Mouse (Mus musculus) forebrain, embryonic 11.5 days (tissue): Measurements from ENCODE around the gene Tiparp. TPM values are rescaled to one million over a fixed set of nuclear protein-coding genes. Genes with fewer than 3 reads are reported as not detected.

ENCODE experiments used
- ATAC-seq: fragments of 200-750 bp; cut with Nextera tagmentation; replicated peaks from 2 replicates; pipeline ENCODE4 v1.8.0; 2017; ENCODE audit warnings: moderate TSS enrichment; ENCODE audit not compliant: low FRiP score
- DNase-seq: peaks from one replicate; pipeline ENCODE4 v3.0.0-alpha.2; 2017; ENCODE audit warnings: low spot score
- H3K27ac ChIP-seq: fragments of 300-500 bp; sonication (generic); 2 replicates; pipeline ENCODE4 v1.5.1; 2014; ENCODE audit warnings: low read depth, low read length
- H3K27me3 ChIP-seq: fragments of 300-500 bp; sonication (generic); 2 replicates; pipeline ENCODE4 v1.6.1; 2014; ENCODE audit warnings: mild to moderate bottlenecking, low read length, mixed read lengths; ENCODE audit not compliant: control insufficient read depth, insufficient read depth
- H3K36me3 ChIP-seq: fragments of 300-500 bp; sonication (generic); 2 replicates; pipeline ENCODE4 v1.6.1; 2014; ENCODE audit warnings: mild to moderate bottlenecking, low read length, moderate library complexity, mixed read lengths; ENCODE audit not compliant: control insufficient read depth, insufficient read depth
- H3K4me1 ChIP-seq: fragments of 300-500 bp; sonication (generic); replicated peaks from 2 replicates; pipeline ENCODE4 v1.6.1; 2014; ENCODE audit warnings: low read length, mixed read lengths; ENCODE audit not compliant: control insufficient read depth, insufficient read depth
- H3K4me2 ChIP-seq: fragments of 300-500 bp; sonication (generic); 2 replicates; pipeline ENCODE4 v1.6.1; 2014; ENCODE audit warnings: low read depth, mild to moderate bottlenecking, low read length, moderate library complexity, mixed read lengths; ENCODE audit not compliant: severe bottlenecking
- H3K4me3 ChIP-seq: fragments of 300-500 bp; sonication (generic); 2 replicates; pipeline ENCODE4 v1.5.1; 2014; ENCODE audit warnings: low read depth, low read length
- H3K9ac ChIP-seq: fragments of 300-500 bp; sonication (generic); 2 replicates; pipeline ENCODE4 v1.6.1; 2014; ENCODE audit warnings: low read length
- H3K9me3 ChIP-seq: fragments of 300-500 bp; sonication (generic); 2 replicates; pipeline ENCODE4 v1.6.1; 2016; ENCODE audit warnings: low read length, mixed read lengths; ENCODE audit not compliant: control insufficient read depth
- WGBS: fragments of 180-500 bp; shearing (Covaris S2); extraction: QIAGEN DNeasy Blood & Tissue Kit; methylation state at CpG from one replicate; pipeline ENCODE4 v1.1.7; 2014; 5-methylcytosine and 5-hydroxymethylcytosine counted together
- polyA plus RNA-seq: library from polyadenylated mRNA; unstranded; fragments of >200 nt; fragmentation: Nextera tagmentation; extraction: Ambion mirVana; gene quantifications from 2 replicates; pipeline ENCODE4 v1.2.1, GENCODE M21; 2014

Gene Tiparp
- polyA plus RNA-seq, 1 experiment from 2014 or later, result 31.1 TPM

DNA sequence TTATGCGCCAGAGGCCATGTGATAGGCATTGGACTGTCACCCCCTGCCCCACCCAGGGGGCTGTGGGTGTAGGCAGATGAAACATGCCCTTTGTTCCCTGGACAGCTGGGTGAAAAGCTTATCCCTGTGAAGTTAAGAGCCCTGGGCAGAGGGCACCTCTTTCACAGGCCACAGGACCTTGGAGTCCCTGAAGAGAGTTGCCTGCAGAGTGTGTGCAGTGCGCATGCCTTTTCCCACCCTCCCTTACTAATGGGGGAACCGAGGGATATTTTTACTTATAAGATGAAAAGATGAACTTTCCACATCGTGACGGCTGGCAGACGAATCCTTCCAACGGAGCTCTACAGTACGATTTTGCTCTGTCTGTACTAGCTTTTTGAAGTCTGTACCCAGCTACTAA is 57.1 kb downstream of the Tiparp start:
- Histone ChIP-seq H3K27me3 (no peaks in the 10 kb centered on the region; the same call in 1 of the 2 replicates), H3K9ac (no peak overlapping the region), H3K4me1 (peaks cover 8% of the 10 kb centered on the region; the same call in 1 of the 2 replicates), H3K36me3 (no peaks in the 10 kb centered on the region), H3K4me2 (no peak overlapping the region), H3K9me3 (no peaks in the 10 kb centered on the region), H3K27ac (no peak overlapping the region), H3K4me3 (no peak overlapping the region)
- DNase-seq (no peak), ATAC-seq (no peak)
- 64% methylated on average over 8 of the region's 8 CpGs for WGBS

DNA sequence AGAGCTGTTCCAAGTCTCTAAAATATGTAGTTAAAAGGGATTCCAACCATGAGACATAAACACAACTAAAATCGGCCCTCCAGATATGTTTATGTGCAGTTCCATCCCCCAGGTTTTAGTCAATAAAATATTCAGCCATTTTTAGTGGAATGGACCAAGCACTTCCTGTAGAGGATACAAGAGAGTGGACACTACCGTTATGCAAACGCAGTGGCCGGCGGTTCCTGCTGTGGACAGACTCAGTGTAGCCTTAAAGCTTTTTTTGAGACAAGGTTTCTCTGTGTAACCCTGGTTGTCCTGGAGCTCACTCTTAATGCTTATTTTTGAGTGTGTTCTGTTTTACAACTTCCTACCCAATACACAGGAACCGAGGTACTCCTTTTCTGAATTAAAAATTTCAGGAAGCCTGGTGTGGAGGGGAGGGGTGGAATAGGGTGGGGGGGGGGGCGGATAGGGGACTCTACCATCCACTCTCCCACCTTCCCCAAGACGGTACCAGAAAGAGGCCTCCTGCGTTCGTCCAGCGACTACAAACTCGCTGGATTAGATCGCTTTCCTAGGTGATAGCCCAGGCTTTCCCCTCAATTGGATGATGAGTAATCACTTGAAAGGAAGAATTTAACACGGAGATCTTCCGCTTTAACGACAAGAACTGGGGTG is 57.7 kb downstream of the Tiparp start:
- Histone ChIP-seq H3K36me3 (no peaks in the 10 kb centered on the region), H3K4me3 (peak overlapping the region; percentile 22), H3K9me3 (no peaks in the 10 kb centered on the region), H3K27ac (no peak overlapping the region), H3K4me1 (peaks cover 8% of the 10 kb centered on the region; the same call in 1 of the 2 replicates), H3K27me3 (no peaks in the 10 kb centered on the region; the same call in 1 of the 2 replicates), H3K9ac (no peak overlapping the region; the same call in 1 of the 2 replicates), H3K4me2 (peak overlapping the region; percentile 53)
- DNase-seq, result no peak
- peak; percentile 37 for ATAC-seq
- 27% methylated on average over 16 of the region's 16 CpGs for WGBS

DNA sequence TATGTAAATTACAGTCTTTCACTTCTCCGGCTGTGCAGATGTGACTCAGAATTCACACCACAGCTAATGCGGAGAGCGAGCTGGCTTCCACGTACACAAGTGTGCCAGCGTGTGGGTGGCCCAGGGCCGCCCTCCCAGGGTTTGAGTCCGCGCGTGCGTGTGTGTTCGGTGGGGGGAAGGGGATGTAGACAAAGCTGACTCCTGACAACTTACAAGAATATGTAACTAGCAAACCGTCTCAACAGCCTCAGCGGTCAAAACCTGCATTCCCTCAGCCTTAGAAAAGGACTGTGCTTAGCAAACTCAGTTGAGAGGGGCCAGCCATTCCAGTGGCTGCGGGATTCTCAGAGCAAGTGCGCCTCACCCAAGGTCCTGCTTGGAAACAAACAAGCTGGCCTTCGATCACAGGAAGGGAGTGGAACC is 58.3 kb downstream of the Tiparp start:
- no peaks in the 10 kb centered on the region for H3K36me3 ChIP-seq
- no peak overlapping the region for H3K27ac ChIP-seq
- peak overlapping the region; percentile 22 for H3K4me3 ChIP-seq
- no peaks in the 10 kb centered on the region for H3K9me3 ChIP-seq
- 2% methylated on average over 16 of the region's 16 CpGs for WGBS
- DNase-seq (peak; percentile 75), ATAC-seq (peak; percentile 84)
- H3K4me2 ChIP-seq, result peak overlapping the region; percentile 53
- peak overlapping the region; percentile 39; the same call in 1 of the 2 replicates for H3K9ac ChIP-seq
- H3K27me3 ChIP-seq, result no peaks in the 10 kb centered on the region; the same call in 1 of the 2 replicates
- peaks cover 8% of the 10 kb centered on the region; the same call in 1 of the 2 replicates for H3K4me1 ChIP-seq

DNA sequence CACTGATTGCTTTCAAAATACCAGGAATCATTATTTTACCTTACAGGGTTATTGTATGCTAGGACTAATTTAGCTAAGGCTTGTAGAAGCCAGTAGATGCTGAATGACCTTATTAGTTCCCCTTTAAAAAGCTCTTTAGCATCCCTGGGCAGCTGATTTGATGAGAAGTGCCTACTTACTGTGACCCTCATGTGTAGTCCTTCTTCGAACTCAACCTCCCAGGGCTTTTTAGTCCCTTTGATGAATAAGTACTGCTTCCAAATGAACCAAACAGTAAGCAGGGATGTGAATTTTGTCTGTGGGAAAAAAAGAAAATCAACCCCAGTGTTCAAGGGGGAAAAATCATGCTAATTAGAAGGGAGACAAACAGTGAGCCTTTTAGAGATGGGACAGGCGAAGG is 58.8 kb downstream of the Tiparp start:
- WGBS, result 23% methylated on average over 2 of the region's 2 CpGs
- Histone ChIP-seq H3K36me3 (no peaks in the 10 kb centered on the region), H3K9ac (no peak overlapping the region), H3K9me3 (no peaks in the 10 kb centered on the region), H3K4me1 (peaks cover 8% of the 10 kb centered on the region; the same call in 1 of the 2 replicates), H3K4me2 (peak overlapping the region; percentile 53; the same call in 1 of the 2 replicates), H3K27ac (no peak overlapping the region), H3K4me3 (no peak overlapping the region), H3K27me3 (no peaks in the 10 kb centered on the region; the same call in 1 of the 2 replicates)
- ATAC-seq (peak; percentile 19; the same call in 1 of the 2 replicates), DNase-seq (no peak)

DNA sequence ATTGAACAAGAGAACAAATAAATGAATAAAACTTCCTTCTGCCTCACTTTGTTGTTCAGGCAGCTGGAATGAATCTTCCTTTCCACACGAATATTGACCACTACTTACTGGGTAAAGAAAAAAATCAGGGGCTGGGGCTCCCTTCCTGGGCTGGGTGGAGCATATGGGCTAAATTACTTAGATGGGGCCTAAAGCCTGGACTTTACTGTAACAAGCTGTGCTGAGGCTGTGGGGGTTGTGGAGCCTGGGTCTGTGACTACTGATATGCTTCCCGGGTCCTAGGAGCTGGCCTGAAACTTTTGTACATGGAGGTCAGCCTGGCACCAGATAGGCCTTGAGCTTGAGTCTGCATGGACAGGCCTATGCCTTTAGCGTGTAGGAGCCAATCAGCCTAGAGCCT is 60.2 kb downstream of the Tiparp start:
- no peak for ATAC-seq
- H3K9ac ChIP-seq, result no peak overlapping the region
- H3K4me2 ChIP-seq, result no peak overlapping the region
- peaks cover 8% of the 10 kb centered on the region; the same call in 1 of the 2 replicates for H3K4me1 ChIP-seq
- H3K4me3 ChIP-seq, result no peak overlapping the region
- DNase-seq, result no peak
- no peaks in the 10 kb centered on the region for H3K9me3 ChIP-seq
- H3K27me3 ChIP-seq, result no peaks in the 10 kb centered on the region; the same call in 1 of the 2 replicates
- H3K27ac ChIP-seq, result no peak overlapping the region
- no peaks in the 10 kb centered on the region for H3K36me3 ChIP-seq
- WGBS, result 68% methylated on average over 3 of the region's 3 CpGs

DNA sequence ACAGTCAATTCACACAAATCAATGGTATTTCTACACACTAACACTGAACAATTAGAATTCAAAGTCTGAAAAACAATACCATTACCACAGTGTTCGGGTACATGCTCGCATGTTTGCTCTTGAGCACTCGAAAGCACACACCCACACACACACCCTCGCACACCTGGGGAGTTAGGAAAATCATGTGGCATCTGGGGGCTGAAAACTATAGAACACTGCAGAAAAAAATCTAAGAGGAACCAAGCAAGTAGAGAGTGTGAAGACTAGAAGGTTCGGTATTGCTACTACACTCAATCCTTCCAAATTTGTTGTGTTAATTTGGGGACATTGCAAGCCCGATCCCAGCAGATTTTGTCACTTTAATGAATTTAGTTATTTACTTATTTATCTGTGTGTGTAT is 64.6 kb downstream of the Tiparp start:
- H3K9me3 ChIP-seq, result no peaks in the 10 kb centered on the region
- no peak overlapping the region for H3K4me2 ChIP-seq
- WGBS, result 95% methylated on average over 6 of the region's 6 CpGs
- no peaks in the 10 kb centered on the region for H3K36me3 ChIP-seq
- H3K27ac ChIP-seq, result no peak overlapping the region
- no peaks in the 10 kb centered on the region; the same call in 1 of the 2 replicates for H3K27me3 ChIP-seq
- H3K4me3 ChIP-seq, result no peak overlapping the region
- 0 out of 2 replicates have a peak, but pooled peaks cover 1% of the 10 kb centered on the region for H3K4me1 ChIP-seq
- DNase-seq, result no peak
- ATAC-seq, result no peak
- H3K9ac ChIP-seq, result no peak overlapping the region

DNA sequence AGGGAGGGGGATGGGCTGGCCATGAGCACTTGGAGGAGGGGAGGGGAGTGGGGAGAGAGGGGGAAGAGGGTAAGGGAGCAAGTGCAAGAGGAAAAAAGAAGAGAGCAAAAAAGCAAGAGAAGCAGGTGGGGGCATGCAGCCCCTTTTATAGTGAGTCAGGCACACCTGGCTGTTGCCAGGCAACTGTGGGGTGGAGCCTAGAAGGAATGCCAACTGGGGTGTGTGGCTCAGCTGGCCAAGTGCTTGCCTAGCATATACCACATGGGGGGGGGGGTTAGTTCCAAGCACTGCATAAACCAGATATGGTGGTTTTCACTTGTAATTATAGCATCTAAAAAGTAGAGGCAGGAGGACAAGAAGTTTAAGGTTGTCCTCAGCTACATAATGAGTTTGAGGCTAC is 66.3 kb downstream of the Tiparp start:
- H3K27ac ChIP-seq, result no peak overlapping the region
- no peak overlapping the region for H3K4me3 ChIP-seq
- DNase-seq (no peak), ATAC-seq (no peak)
- H3K4me2 ChIP-seq, result no peak overlapping the region
- 0 out of 2 replicates have a peak, but pooled peaks cover 2% of the 10 kb centered on the region for H3K4me1 ChIP-seq
- no peak overlapping the region for H3K9ac ChIP-seq
- no peaks in the 10 kb centered on the region for H3K9me3 ChIP-seq
- no peaks in the 10 kb centered on the region for H3K27me3 ChIP-seq
- H3K36me3 ChIP-seq, result no peaks in the 10 kb centered on the region

DNA sequence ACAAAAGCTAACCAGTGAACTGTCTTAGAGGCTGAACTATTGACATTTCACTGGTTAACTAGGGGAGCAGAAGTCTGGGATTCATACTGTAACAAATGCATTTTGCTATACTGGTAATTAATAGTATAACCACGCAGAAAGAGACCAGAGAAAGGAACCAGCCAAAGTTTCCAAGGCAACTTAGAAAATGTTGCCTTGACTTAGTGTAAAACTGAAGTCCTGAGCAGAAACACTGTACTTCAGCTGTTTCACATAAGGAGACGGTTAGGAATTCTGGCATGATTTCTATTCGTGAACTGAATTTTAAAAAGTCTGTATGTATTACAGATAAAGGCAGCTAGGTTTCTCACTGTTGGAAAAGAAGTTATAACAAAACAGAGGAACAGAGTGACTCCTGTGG is 67.0 kb downstream of the Tiparp start:
- H3K4me2 ChIP-seq, result no peak overlapping the region
- 86% methylated on average over 3 of the region's 3 CpGs for WGBS
- no peak for DNase-seq
- H3K27ac ChIP-seq, result no peak overlapping the region
- no peaks in the 10 kb centered on the region for H3K9me3 ChIP-seq
- H3K36me3 ChIP-seq, result no peaks in the 10 kb centered on the region
- no peak overlapping the region for H3K9ac ChIP-seq
- ATAC-seq, result no peak
- H3K4me3 ChIP-seq, result no peak overlapping the region
- H3K4me1 ChIP-seq, result 0 out of 2 replicates have a peak, but pooled peaks cover 2% of the 10 kb centered on the region
- H3K27me3 ChIP-seq, result no peaks in the 10 kb centered on the region
